Mouse (Mus musculus) lung, postnatal 14 days (tissue): Measurements from ENCODE around the gene Hes1.

Source experiments
- DNase-seq: peaks from one replicate; pipeline ENCODE4 v3.0.0; 2021

Hes1 gene

GRCm38 (mm10) chr16:30063984-30064453, at the start of gene Hes1:
Hes1 (plus strand) TSS chr16:30064384.
- peak; percentile 94 for DNase-seq

GRCm38 (mm10) chr16:30016064-30016463, 48.1 kb upstream of the Hes1 start:
- no peak for DNase-seq

- DNase-seq: no peak
Measured at GRCm38 (mm10) chr16:30020124-30020523, 44.1 kb upstream of the Hes1 start.

- DNase-seq: no peak
Measured at GRCm38 (mm10) chr16:30022352-30022751, 41.8 kb upstream of the Hes1 start.

GRCm38 (mm10) chr16:30022890-30023797, 41.0 kb upstream of the Hes1 start:
- DNase-seq: no peak

- peak; percentile 41 for DNase-seq
Measured at GRCm38 (mm10) chr16:30024681-30025262, 39.4 kb upstream of the Hes1 start.

- no peak for DNase-seq
Measured at GRCm38 (mm10) chr16:30028184-30028583, 36.0 kb upstream of the Hes1 start.

- DNase-seq: no peak
Measured at GRCm38 (mm10) chr16:30029264-30030003, 34.8 kb upstream of the Hes1 start.

GRCm38 (mm10) chr16:30032326-30032904, 31.8 kb upstream of the Hes1 start:
- DNase-seq: no peak

- DNase-seq: no peak
Measured at GRCm38 (mm10) chr16:30033390-30033789, 30.8 kb upstream of the Hes1 start.

GRCm38 (mm10) chr16:30034001-30034400, 30.2 kb upstream of the Hes1 start:
- no peak for DNase-seq

- DNase-seq: peak; percentile 34
Measured at GRCm38 (mm10) chr16:30034521-30034920, 29.7 kb upstream of the Hes1 start.

- no peak for DNase-seq
Measured at GRCm38 (mm10) chr16:30034979-30035440, 29.2 kb upstream of the Hes1 start.

- DNase-seq: no peak
Measured at GRCm38 (mm10) chr16:30036104-30036503, 28.1 kb upstream of the Hes1 start.

GRCm38 (mm10) chr16:30038663-30039593, 25.3 kb upstream of the Hes1 start:
- DNase-seq: no peak

GRCm38 (mm10) chr16:30039841-30040240, 24.3 kb upstream of the Hes1 start:
- DNase-seq: no peak

GRCm38 (mm10) chr16:30042859-30043258, 21.3 kb upstream of the Hes1 start:
- no peak for DNase-seq

GRCm38 (mm10) chr16:30045615-30046014, 18.6 kb upstream of the Hes1 start:
- no peak for DNase-seq

GRCm38 (mm10) chr16:30047010-30047409, 17.2 kb upstream of the Hes1 start:
- DNase-seq: no peak

GRCm38 (mm10) chr16:30047421-30047831, 16.8 kb upstream of the Hes1 start:
- no peak for DNase-seq

GRCm38 (mm10) chr16:30050767-30051490, 13.3 kb upstream of the Hes1 start:
- DNase-seq: no peak
